Mouse (Mus musculus): Measurements from ENCODE around the gene Add3.

DNA sequence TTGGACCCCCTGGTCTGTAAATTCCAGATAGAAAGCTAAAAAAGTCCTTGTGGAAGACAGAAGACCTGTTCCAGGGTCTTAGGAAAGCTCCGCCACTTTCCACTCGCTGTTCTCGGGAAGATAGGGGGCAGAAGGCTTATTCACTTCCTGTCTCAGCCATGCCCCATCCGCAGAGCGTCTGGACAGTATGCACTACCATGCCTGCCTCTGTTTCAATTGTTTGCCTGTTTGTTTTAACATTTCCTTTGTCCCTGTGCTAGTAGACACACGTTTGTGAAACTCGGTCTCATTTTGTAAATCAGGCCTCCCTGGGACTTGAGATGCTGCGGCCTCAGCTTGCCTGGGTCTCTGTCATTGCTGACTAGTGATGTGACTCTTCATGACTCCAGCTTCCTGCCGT, 43.4 kb downstream of the Add3 start:
- TF ChIP-seq MXI1 (IDR thresholded peaks at IDR 0.05; ENCODE audit: low read depth, low read length) (no peak), NRF1 (IDR thresholded peaks at IDR 0.05; ENCODE audit: low read depth, low read length) (no peak), ZC3H11A (IDR thresholded peaks at IDR 0.05; ENCODE audit: low read depth, low read length) (no peak), POLR2AphosphoS2 (IDR thresholded peaks at IDR 0.05; ENCODE audit: low read depth, low read length) (no peak), CTCF (conservative IDR thresholded peaks at IDR 0.05 in 1 of 2, IDR thresholded peaks at IDR 0.05 in 1 of 2; ENCODE audit: low read depth in 2 of 2, low read length in 2 of 2) (no peak), SMC3 (IDR thresholded peaks at IDR 0.05; ENCODE audit: low read depth, low read length) (no peak), RAD21 (IDR thresholded peaks at IDR 0.05; ENCODE audit: low read depth, low read length) (no peak), USF2 (conservative IDR thresholded peaks at IDR 0.05; ENCODE audit: low read depth, low read length) (no peak), ZNF384 (IDR thresholded peaks at IDR 0.05; ENCODE audit: low read depth, low read length) (no peak), MAFK (IDR thresholded peaks at IDR 0.05; ENCODE audit: insufficient replicate concordance, low read length) (no peak), POLR2A (IDR thresholded peaks at IDR 0.05; ENCODE audit: low read depth, low read length) (no peak)
